ENCODE assay signal across 7 mouse cellular contexts in genomic region chr16:18426802-18427280, GRCm38 (mm10). TPM values are rescaled to one million over a fixed set of nuclear protein-coding genes. Genes with fewer than 3 reads are reported as not detected.
DNase-seq lines count a peak whose midpoint lies in the region; ATAC-seq and TF ChIP-seq lines count a peak whose summit lies in the region.

TSS of gene Comt (minus strand) at chr16:18426852.

- 55% methylated on average over 5 of the region's 5 CpGs for WGBS in forebrain, embryonic 14.5 days
- 57% methylated on average over 5 of the region's 5 CpGs for WGBS in hindbrain, embryonic 12.5 days
- WGBS in liver, embryonic 14.5 days (ENCODE audit: insufficient replicate concordance) = 29% methylated on average over 5 of the region's 5 CpGs

- H3K9me3 ChIP-seq in E14TG2a.4 (ENCODE audit: low read length) = no peaks in the 10 kb centered on the region
- H3K9me3 ChIP-seq in forebrain, embryonic 14.5 days (replicated peaks; ENCODE audit: control insufficient read depth, low read length) = no peaks in the 10 kb centered on the region
- H3K9me3 ChIP-seq in hindbrain, embryonic 12.5 days (replicated peaks) = no peaks in the 10 kb centered on the region
- H3K9me3 ChIP-seq in liver, embryonic 14.5 days (ENCODE audit: control insufficient read depth, low read length) = no peaks in the 10 kb centered on the region

- peak within 1 kb of the TSS; percentile 90 for H3K4me3 ChIP-seq in E14TG2a.4 (replicated peaks; ENCODE audit: low read length)
- H3K4me3 ChIP-seq in forebrain, embryonic 14.5 days (ENCODE audit: low read depth, low read length) = peak within 1 kb of the TSS; percentile 87
- peak within 1 kb of the TSS; percentile 87 for H3K4me3 ChIP-seq in hindbrain, embryonic 12.5 days
- H3K4me3 ChIP-seq in liver, embryonic 14.5 days (ENCODE audit: insufficient read depth in 1 of 2, low read depth in 2 of 2, low read length in 2 of 2) = peak within 1 kb of the TSS; percentile 82 to 96

- TF ChIP-seq CTCF in E14TG2a.4 (conservative IDR thresholded peaks at IDR 0.05; ENCODE audit: low read length) = no peak
- TF ChIP-seq CTCF in Patski (IDR thresholded peaks at IDR 0.05) = no peak
- no peak for TF ChIP-seq CTCF in liver, embryonic 14.5 days (IDR thresholded peaks at IDR 0.05; ENCODE audit: low read depth)

- H3K9ac ChIP-seq in forebrain, embryonic 14.5 days (ENCODE audit: low read length) = peak within 1 kb of the TSS; percentile 90
- peak within 1 kb of the TSS; percentile 92 for H3K9ac ChIP-seq in hindbrain, embryonic 12.5 days
- peak within 1 kb of the TSS; percentile 91 for H3K9ac ChIP-seq in liver, embryonic 14.5 days (replicated peaks)

- H3K27ac ChIP-seq in forebrain, embryonic 14.5 days (ENCODE audit: low read depth, low read length) = 0 out of 2 replicates have a peak within 1 kb of the TSS, but pooled peaks have one; percentile 24
- H3K27ac ChIP-seq in hindbrain, embryonic 12.5 days = peak within 1 kb of the TSS; percentile 71
- H3K27ac ChIP-seq in liver, embryonic 14.5 days = peak within 1 kb of the TSS; percentile 98

- POLR2A ChIA-PET in Patski (lab: Charles Lee) = interaction anchor here (0.7 to 1.7 kb wide), 2 partner anchors 10 to 15 kb away, joined by 3 to 7 read pairs; no protein-coding TSS in a partner anchor

- peaks cover 8% of the 10 kb centered on the region for H3K27me3 ChIP-seq in E14TG2a.4 (ENCODE audit: insufficient read depth, low read length)
- no peaks in the 10 kb centered on the region for H3K27me3 ChIP-seq in Patski
- no peaks in the 10 kb centered on the region for H3K27me3 ChIP-seq in forebrain, embryonic 14.5 days (replicated peaks; ENCODE audit: control insufficient read depth, insufficient read depth, low read length)
- no peaks in the 10 kb centered on the region for H3K27me3 ChIP-seq in hindbrain, embryonic 12.5 days
- H3K27me3 ChIP-seq in liver, embryonic 14.5 days (ENCODE audit: control insufficient read depth, insufficient read depth, low read length) = no peaks in the 10 kb centered on the region

- H3K4me1 ChIP-seq in E14TG2a.4 (replicated peaks; ENCODE audit: low read depth, low read length) = peaks cover 25% of the 10 kb centered on the region
- peaks cover 13% of the 10 kb centered on the region for H3K4me1 ChIP-seq in forebrain, embryonic 14.5 days (ENCODE audit: control insufficient read depth, insufficient read depth, low read length)
- H3K4me1 ChIP-seq in hindbrain, embryonic 12.5 days = peaks cover 23% of the 10 kb centered on the region
- H3K4me1 ChIP-seq in liver, embryonic 14.5 days (replicated peaks; ENCODE audit: control insufficient read depth in 2 of 2, insufficient read depth in 2 of 2, low read length in 1 of 2) = peaks cover 34 to 40% of the 10 kb centered on the region in 2 experiments

- CTCF ChIA-PET in Patski (lab: Charles Lee) = interaction anchor here (0.7 kb wide), 1 partner anchor 14 kb away, joined by 3 read pairs; no protein-coding TSS in a partner anchor

- no peak for TF ChIP-seq EP300 in liver, embryonic 14.5 days (IDR thresholded peaks at IDR 0.05; ENCODE audit: low read depth)

- H3K36me3 ChIP-seq in E14TG2a.4 (ENCODE audit: insufficient read depth, low read length) = 0 out of 2 replicates have a peak, but pooled peaks cover 5% of the 10 kb centered on the region
- 0 out of 2 replicates have a peak, but pooled peaks cover 8% of the 10 kb centered on the region for H3K36me3 ChIP-seq in forebrain, embryonic 14.5 days (ENCODE audit: control insufficient read depth, insufficient read depth, low read length)
- H3K36me3 ChIP-seq in hindbrain, embryonic 12.5 days = peaks cover 6% of the 10 kb centered on the region; the same call in 1 of the 2 replicates
- H3K36me3 ChIP-seq in liver, embryonic 14.5 days (replicated peaks; ENCODE audit: control insufficient read depth, insufficient read depth, low read depth) = peaks cover 28% of the 10 kb centered on the region

- no peak for DNase-seq in Patski (ENCODE audit: low read depth, low spot score)
- no peak for DNase-seq in forebrain, embryonic 14.5 days (ENCODE audit: low spot score)
- DNase-seq in liver, embryonic 14.5 days (ENCODE audit: low read depth in 3 of 3, low spot score in 3 of 3) = no peak
- no peak for DNase-seq in B cell, adult 2 months
- DNase-seq in spleen, postnatal 10 days (ENCODE audit: low spot score in 2 of 2) = no peak

- H3K4me2 ChIP-seq in forebrain, embryonic 14.5 days (ENCODE audit: low read length) = peak within 1 kb of the TSS; percentile 76
- peak within 1 kb of the TSS; percentile 61 for H3K4me2 ChIP-seq in hindbrain, embryonic 12.5 days (replicated peaks)
- peak within 1 kb of the TSS; percentile 96 for H3K4me2 ChIP-seq in liver, embryonic 14.5 days (ENCODE audit: low read depth)

- ATAC-seq in Patski = no peak
- no peak; the same call in none of the 2 replicates for ATAC-seq in forebrain, embryonic 14.5 days
- peak; percentile 47 for ATAC-seq in hindbrain, embryonic 12.5 days (ENCODE audit: low FRiP score)
- ATAC-seq in liver, embryonic 14.5 days (ENCODE audit: insufficient read depth) = no peak

- in situ Hi-C loops in Patski (cut with MboI; ENCODE audit: low pct_unique_long_range_greater_than_20kb) = no loop called here

RNA-seq across cellular contexts. Expression of gene Comt, which starts in this region (rescaled TPM):
- 229 TPM for polyA plus RNA-seq in Patski (2021)
- polyA plus RNA-seq in forebrain, embryonic 14.5 days (2014; fragmentation: Nextera tagmentation; extraction: Ambion mirVana) = 54.6 and 71.9 TPM in 2 replicates
- 58.4 and 60.3 TPM in 2 replicates for polyA plus RNA-seq in hindbrain, embryonic 12.5 days (2016; fragmentation: Nextera tagmentation; extraction: Ambion mirVana)
- 73.8 and 84.7 TPM in 2 replicates for polyA plus RNA-seq in liver, embryonic 14.5 days (2012; rRNA removed)
- polyA plus RNA-seq in liver, embryonic 14.5 days (2014; fragmentation: Nextera tagmentation; extraction: Ambion mirVana) = 69.8 and 80.4 TPM in 2 replicates

Comparison
In these comparisons a context has a peak if more than half of its experiments do, and no peak if none do; other contexts are left out.
1. H3K27ac ChIP-seq: peak in every context shown above with its lines; median percentile 98 in liver, embryonic 14.5 days; 71 in hindbrain, embryonic 12.5 days; 24 in forebrain, embryonic 14.5 days.